In genomic region chr10:25402886-25403285, GRCm38 (mm10) we compare ENCODE assay signal across 20 mouse cellular contexts. TPM values are rescaled to one million over a fixed set of nuclear protein-coding genes. Genes with fewer than 3 reads are reported as not detected.
DNase-seq lines count a peak whose midpoint lies in the region; ATAC-seq and TF ChIP-seq lines count a peak whose summit lies in the region.
"Had no signal": no experiment of that assay in that cellular context is flagged by ENCODE, and none has a peak within 500 bp of the region (broad histone marks: within the 10 kb centered on the region; RNA-seq: fewer than 3 reads in every experiment).

No protein-coding gene starts in this region.

- TF ChIP-seq POLR2A in kidney, adult 2 months (IDR thresholded peaks at IDR 0.05; ENCODE audit: low read depth, low read length): no peak
- TF ChIP-seq POLR2A in liver, adult 2 months (IDR thresholded peaks at IDR 0.05; ENCODE audit: extremely low read depth, insufficient read depth, low read length): no peak

- H3K4me2 ChIP-seq in liver, embryonic 11.5 days: no peak overlapping the region
- H3K4me2 ChIP-seq in lung, postnatal 0 days (replicated peaks; ENCODE audit: low read depth, low read length): no peak overlapping the region
- H3K4me2 ChIP-seq: embryonic facial prominence, embryonic 12.5 days; forebrain, embryonic 15.5 days; hindbrain, embryonic 13.5 days had no signal

- no peaks in the 10 kb centered on the region for H3K36me3 ChIP-seq in kidney, adult 2 months (ENCODE audit: control insufficient read depth, insufficient read depth, low read length)
- no peaks in the 10 kb centered on the region for H3K36me3 ChIP-seq in liver, adult 2 months (ENCODE audit: control insufficient read depth, insufficient read depth, low read length)
- no peaks in the 10 kb centered on the region for H3K36me3 ChIP-seq in liver, embryonic 11.5 days (ENCODE audit: control insufficient read depth, insufficient read depth, low read length)
- H3K36me3 ChIP-seq in lung, postnatal 0 days (ENCODE audit: insufficient read depth, low read length): no peaks in the 10 kb centered on the region
- H3K36me3 ChIP-seq: embryonic facial prominence, embryonic 12.5 days; forebrain, embryonic 15.5 days; heart, embryonic 10.5 days; hindbrain, embryonic 13.5 days had no signal

- no peak for ATAC-seq in liver, embryonic 11.5 days (replicated peaks; ENCODE audit: low FRiP score)
- ATAC-seq in lung, postnatal 0 days: no peak
- ATAC-seq: forebrain, embryonic 15.5 days had no signal

- no peak for TF ChIP-seq EP300 in lung, postnatal 0 days (IDR thresholded peaks at IDR 0.05)

- TF ChIP-seq CTCF in kidney, adult 2 months (conservative IDR thresholded peaks at IDR 0.05; ENCODE audit: insufficient read depth, insufficient read length, low read depth, low read length): no peak
- no peak for TF ChIP-seq CTCF in liver, adult 2 months (IDR thresholded peaks at IDR 0.05; ENCODE audit: low read depth, low read length)
- TF ChIP-seq CTCF in lung, postnatal 0 days (IDR thresholded peaks at IDR 0.05): no peak

- 0 out of 2 replicates have a peak, but pooled peaks cover 3% of the 10 kb centered on the region for H3K79me2 ChIP-seq in liver, adult 2 months (ENCODE audit: control insufficient read depth, insufficient read depth, low read length)

- peak; percentile 53 for DNase-seq in kidney, adult 2 months
- DNase-seq in kidney, postnatal 10 days: no peak
- DNase-seq in liver, adult 2 months (ENCODE audit: extremely low read depth, low read depth, low spot score): peak; percentile 61
- no peak for DNase-seq in liver, embryonic 11.5 days (ENCODE audit: low spot score)
- DNase-seq in Muller cell, postnatal 12 days (ENCODE audit: inconsistent ontology term): peak; percentile 85
- no peak for DNase-seq in lung, postnatal 0 days (ENCODE audit: low spot score)
- DNase-seq in lung, postnatal 4 days: no peak
- DNase-seq: adrenal gland, adult 8-10 months; adrenal gland, postnatal 36 days; cerebellum, adult 2 months; cerebellum, postnatal 10 days; embryo, embryonic 11 days; gastrocnemius, postnatal 36 days; heart, adult 18-20 months; heart, postnatal 10 days had no signal

- H3K27me3 ChIP-seq in kidney, adult 2 months (replicated peaks; ENCODE audit: control insufficient read depth, insufficient read depth, low read length): no peaks in the 10 kb centered on the region
- H3K27me3 ChIP-seq in liver, adult 2 months (ENCODE audit: control insufficient read depth, insufficient read depth, low read length): no peaks in the 10 kb centered on the region
- no peaks in the 10 kb centered on the region for H3K27me3 ChIP-seq in liver, embryonic 11.5 days (replicated peaks; ENCODE audit: control insufficient read depth, insufficient read depth, low read length)
- H3K27me3 ChIP-seq in lung, postnatal 0 days (replicated peaks; ENCODE audit: insufficient read depth, low read length): no peaks in the 10 kb centered on the region
- H3K27me3 ChIP-seq: CH12.LX; embryonic facial prominence, embryonic 12.5 days; forebrain, embryonic 15.5 days; hindbrain, embryonic 13.5 days had no signal

- H3K9ac ChIP-seq in liver, adult 2 months (ENCODE audit: low read depth, low read length): no peak overlapping the region
- no peak overlapping the region for H3K9ac ChIP-seq in liver, embryonic 11.5 days (ENCODE audit: low read depth, low read length)
- no peak overlapping the region for H3K9ac ChIP-seq in lung, postnatal 0 days (replicated peaks; ENCODE audit: low read depth)
- H3K9ac ChIP-seq: embryonic facial prominence, embryonic 12.5 days; forebrain, embryonic 15.5 days; hindbrain, embryonic 13.5 days had no signal

- no peak overlapping the region for H3K27ac ChIP-seq in kidney, adult 2 months (ENCODE audit: insufficient read depth, low read depth, low read length)
- no peak overlapping the region for H3K27ac ChIP-seq in liver, adult 2 months (replicated peaks; ENCODE audit: insufficient read depth, low read depth, low read length)
- no peak overlapping the region for H3K27ac ChIP-seq in liver, embryonic 11.5 days (ENCODE audit: low read depth, low read length)
- no peak overlapping the region for H3K27ac ChIP-seq in lung, postnatal 0 days (ENCODE audit: low read length)
- H3K27ac ChIP-seq: forebrain, embryonic 15.5 days; heart, embryonic 10.5 days; hindbrain, embryonic 13.5 days had no signal

- no peaks in the 10 kb centered on the region for H3K4me1 ChIP-seq in kidney, adult 2 months (ENCODE audit: control insufficient read depth, insufficient read depth, low read length)
- H3K4me1 ChIP-seq in liver, adult 2 months (ENCODE audit: control insufficient read depth, insufficient read depth, low read length): peaks cover 10% of the 10 kb centered on the region
- H3K4me1 ChIP-seq in liver, embryonic 11.5 days (replicated peaks; ENCODE audit: control insufficient read depth, insufficient read depth, low read length): peaks cover 13% of the 10 kb centered on the region; the same call in 1 of the 2 replicates
- H3K4me1 ChIP-seq in lung, postnatal 0 days (ENCODE audit: insufficient read depth, low read depth, low read length): peaks cover 8% of the 10 kb centered on the region; the same call in 1 of the 2 replicates
- H3K4me1 ChIP-seq: hindbrain, embryonic 13.5 days had no signal

- no peaks in the 10 kb centered on the region for H3K9me3 ChIP-seq in liver, embryonic 11.5 days (ENCODE audit: control insufficient read depth, low read length)
- no peaks in the 10 kb centered on the region for H3K9me3 ChIP-seq in lung, postnatal 0 days (ENCODE audit: low read length)
- H3K9me3 ChIP-seq: embryonic facial prominence, embryonic 12.5 days; forebrain, embryonic 15.5 days; heart, embryonic 10.5 days; hindbrain, embryonic 13.5 days had no signal

- H3K4me3 ChIP-seq in kidney, adult 2 months (ENCODE audit: insufficient read depth, low read depth, low read length): no peak overlapping the region
- no peak overlapping the region for H3K4me3 ChIP-seq in liver, adult 2 months (ENCODE audit: insufficient read depth, low read depth, low read length)
- H3K4me3 ChIP-seq in liver, embryonic 11.5 days (ENCODE audit: low read depth, low read length): no peak overlapping the region
- no peak overlapping the region for H3K4me3 ChIP-seq in lung, postnatal 0 days (ENCODE audit: low read depth, low read length)
- H3K4me3 ChIP-seq: embryonic facial prominence, embryonic 12.5 days; forebrain, embryonic 15.5 days; heart, embryonic 10.5 days; hindbrain, embryonic 13.5 days had no signal

- WGBS in kidney, adult 2 months: 35% methylated on average over 1 of the region's 1 CpGs
- 25% methylated on average over 1 of the region's 1 CpGs for WGBS in liver, adult 2 months
- WGBS in liver, embryonic 11.5 days: 67% methylated on average over 1 of the region's 1 CpGs
- 67% methylated on average over 1 of the region's 1 CpGs for WGBS in lung, postnatal 0 days

RNA-seq across cellular contexts. Expression of gene Epb41l2, which starts 43.3 kb away (rescaled TPM):
- 22.9 and 28.8 TPM in 2 replicates for polyA plus RNA-seq in kidney, adult 2 months (2012; rRNA removed)
- total RNA-seq in liver, adult 2 months (2014; rRNA removed): 17.4 and 21.3 TPM in 2 replicates
- polyA plus RNA-seq in liver, adult 2 months (2012; rRNA removed): 4.6 and 6.8 TPM in 2 replicates
- polyA plus RNA-seq in liver, embryonic 11.5 days (2014; fragmentation: Nextera tagmentation; extraction: Ambion mirVana): 29.6 and 31.1 TPM in 2 replicates
- 48.2 and 54.2 TPM in 2 replicates for polyA plus RNA-seq in lung, postnatal 0 days (2015; fragmentation: Nextera tagmentation; extraction: Ambion mirVana)

Comparison
In these comparisons a context has a peak if more than half of its experiments do, and no peak if none do; other contexts are left out.
1. DNase-seq: peak in kidney, adult 2 months (single experiment), liver, adult 2 months (single experiment) and Muller cell, postnatal 12 days (single experiment); none in kidney, postnatal 10 days (single experiment), liver, embryonic 11.5 days (single experiment), lung, postnatal 0 days (single experiment) and lung, postnatal 4 days (0 of 2).